Mouse (Mus musculus): ENCODE measurements around the gene Ssc5d. TPM values are rescaled to one million over a fixed set of nuclear protein-coding genes. Genes with fewer than 3 reads are reported as not detected.

Ssc5d gene
- polyA plus RNA-seq, 1 experiment from 2014 or later, result 1.4 TPM

- no peak for DNase-seq (ENCODE audit: low spot score)
- Histone ChIP-seq H3K4me1 (ENCODE audit: insufficient read depth, low read depth, low read length) (no peaks in the 10 kb centered on the region), H3K9me3 (ENCODE audit: low read length) (no peaks in the 10 kb centered on the region), H3K4me2 (replicated peaks; ENCODE audit: low read depth, low read length) (no peak overlapping the region), H3K27me3 (replicated peaks; ENCODE audit: insufficient read depth, low read length) (no peaks in the 10 kb centered on the region), H3K36me3 (ENCODE audit: insufficient read depth, low read length) (no peaks in the 10 kb centered on the region), H3K9ac (replicated peaks; ENCODE audit: low read depth) (no peak overlapping the region), H3K4me3 (ENCODE audit: low read depth, low read length) (no peak overlapping the region), H3K27ac (ENCODE audit: low read length) (no peak overlapping the region)
- no peak for TF ChIP-seq CTCF (IDR thresholded peaks at IDR 0.05)
- TF ChIP-seq EP300 (IDR thresholded peaks at IDR 0.05), result no peak
- no peak for ATAC-seq
- 80% methylated on average over 19 of the region's 19 CpGs for WGBS
These were observed 25.2 kb downstream of the Ssc5d start for GRCm38 (mm10) chr7:4950561-4951342.

- H3K27ac ChIP-seq (ENCODE audit: low read length), result no peak overlapping the region
- DNase-seq (ENCODE audit: low spot score) (peak; percentile 40), ATAC-seq (peak; percentile 58)
- whole genome bisulfite sequencing, result 12% methylated on average over 10 of the region's 10 CpGs
- H3K4me3 ChIP-seq (ENCODE audit: low read depth, low read length), result no peak overlapping the region
- H3K9me3 ChIP-seq (ENCODE audit: low read length), result no peaks in the 10 kb centered on the region
- H3K9ac ChIP-seq (replicated peaks; ENCODE audit: low read depth), result no peak overlapping the region
- no peaks in the 10 kb centered on the region for H3K4me1 ChIP-seq (ENCODE audit: insufficient read depth, low read depth, low read length)
- H3K36me3 ChIP-seq (ENCODE audit: insufficient read depth, low read length), result no peaks in the 10 kb centered on the region
- no peak overlapping the region for H3K4me2 ChIP-seq (replicated peaks; ENCODE audit: low read depth, low read length)
- TF ChIP-seq EP300 (IDR thresholded peaks at IDR 0.05) (no peak), CTCF (IDR thresholded peaks at IDR 0.05) (no peak)
- H3K27me3 ChIP-seq (replicated peaks; ENCODE audit: insufficient read depth, low read length), result no peaks in the 10 kb centered on the region
These were observed 28.3 kb downstream of the Ssc5d start for GRCm38 (mm10) chr7:4953815-4954445.

- Histone ChIP-seq H3K4me2 (replicated peaks; ENCODE audit: low read depth, low read length) (no peak overlapping the region), H3K9ac (replicated peaks; ENCODE audit: low read depth) (no peak overlapping the region), H3K4me1 (ENCODE audit: insufficient read depth, low read depth, low read length) (no peaks in the 10 kb centered on the region), H3K9me3 (ENCODE audit: low read length) (no peaks in the 10 kb centered on the region), H3K36me3 (ENCODE audit: insufficient read depth, low read length) (no peaks in the 10 kb centered on the region), H3K27me3 (replicated peaks; ENCODE audit: insufficient read depth, low read length) (no peaks in the 10 kb centered on the region), H3K27ac (ENCODE audit: low read length) (no peak overlapping the region), H3K4me3 (ENCODE audit: low read depth, low read length) (no peak overlapping the region)
- no peak for ATAC-seq
- 79% methylated on average over 10 of the region's 10 CpGs for WGBS
- no peak for TF ChIP-seq CTCF (IDR thresholded peaks at IDR 0.05)
- TF ChIP-seq EP300 (IDR thresholded peaks at IDR 0.05), result no peak
- no peak for DNase-seq (ENCODE audit: low spot score)
These were observed 31.8 kb downstream of the Ssc5d start for GRCm38 (mm10) chr7:4957361-4957760.

DNA sequence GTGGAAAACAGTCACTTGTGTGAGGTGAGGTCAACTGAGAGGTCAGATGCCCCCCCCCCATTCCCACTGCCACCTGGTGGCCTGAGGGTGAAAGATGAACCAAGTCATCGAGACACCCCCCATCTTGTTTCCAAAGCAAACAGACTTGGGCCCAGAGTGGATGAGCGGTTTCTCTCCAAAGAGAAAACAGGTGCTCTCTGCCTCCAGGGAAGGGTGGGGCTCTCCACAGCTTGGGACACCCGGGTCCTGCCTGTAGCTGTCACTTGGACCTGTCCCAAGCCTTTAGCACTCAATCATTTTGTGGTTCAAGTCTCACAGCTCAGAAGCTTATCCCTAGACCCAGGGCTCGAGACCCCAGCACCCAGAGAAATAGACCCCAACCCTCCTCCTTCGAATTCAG, 37.9 kb downstream of the Ssc5d start:
- Histone ChIP-seq H3K4me2 (replicated peaks; ENCODE audit: low read depth, low read length) (no peak overlapping the region), H3K9me3 (ENCODE audit: low read length) (no peaks in the 10 kb centered on the region), H3K27me3 (replicated peaks; ENCODE audit: insufficient read depth, low read length) (no peaks in the 10 kb centered on the region), H3K4me3 (ENCODE audit: low read depth, low read length) (no peak overlapping the region), H3K27ac (ENCODE audit: low read length) (no peak overlapping the region), H3K4me1 (ENCODE audit: insufficient read depth, low read depth, low read length) (no peaks in the 10 kb centered on the region), H3K9ac (replicated peaks; ENCODE audit: low read depth) (no peak overlapping the region), H3K36me3 (ENCODE audit: insufficient read depth, low read length) (no peaks in the 10 kb centered on the region)
- 60% methylated on average over 5 of the region's 5 CpGs for WGBS
- DNase-seq (ENCODE audit: low spot score), result no peak
- ATAC-seq, result no peak; the same call in 1 of the 2 replicates
- no peak; the same call in 1 of the 2 replicates for TF ChIP-seq CTCF (IDR thresholded peaks at IDR 0.05)
- TF ChIP-seq EP300 (IDR thresholded peaks at IDR 0.05), result no peak

GRCm38 (mm10) chr7:4964272-4964671, 38.7 kb downstream of the Ssc5d start, which contains the start of gene Sbk2:
Sbk2 (minus strand) TSS chr7:4964406.
- Histone ChIP-seq H3K4me2 (replicated peaks; ENCODE audit: low read depth, low read length) (no peak within 1 kb of the TSS), H3K4me1 (ENCODE audit: insufficient read depth, low read depth, low read length) (no peaks in the 10 kb centered on the region), H3K4me3 (ENCODE audit: low read depth, low read length) (no peak within 1 kb of the TSS), H3K27me3 (replicated peaks; ENCODE audit: insufficient read depth, low read length) (no peaks in the 10 kb centered on the region), H3K36me3 (ENCODE audit: insufficient read depth, low read length) (no peaks in the 10 kb centered on the region), H3K27ac (ENCODE audit: low read length) (no peak within 1 kb of the TSS), H3K9ac (replicated peaks; ENCODE audit: low read depth) (no peak within 1 kb of the TSS), H3K9me3 (ENCODE audit: low read length) (no peaks in the 10 kb centered on the region)
- ATAC-seq (peak; percentile 96), DNase-seq (ENCODE audit: low spot score) (peak; percentile 85)
- 3% methylated on average over 10 of the region's 10 CpGs for WGBS
- peak; percentile 85 for TF ChIP-seq CTCF (IDR thresholded peaks at IDR 0.05)
- no peak for TF ChIP-seq EP300 (IDR thresholded peaks at IDR 0.05)

DNA sequence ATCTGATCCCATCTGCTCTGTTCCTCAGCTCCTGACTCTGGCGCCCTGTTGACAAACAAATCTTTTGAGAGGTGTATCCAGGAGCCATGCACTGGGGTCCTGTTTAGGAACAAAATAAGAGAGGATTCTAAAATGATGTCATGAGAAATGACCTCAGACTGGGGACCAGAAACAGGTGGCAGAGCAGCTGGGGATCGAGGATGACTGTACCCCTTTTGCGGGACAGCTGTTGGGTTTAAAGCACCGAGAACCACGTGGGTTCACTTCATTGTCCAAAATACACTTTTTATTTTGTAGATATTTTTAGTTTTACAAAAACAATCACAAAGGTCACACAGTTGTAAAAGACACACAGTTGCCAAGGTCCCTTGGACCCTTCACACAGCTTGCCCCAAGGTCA, 39.4 kb downstream of the Ssc5d start:
- TF ChIP-seq CTCF (IDR thresholded peaks at IDR 0.05) (no peak), EP300 (IDR thresholded peaks at IDR 0.05) (no peak)
- no peak for DNase-seq (ENCODE audit: low spot score)
- Histone ChIP-seq H3K36me3 (ENCODE audit: insufficient read depth, low read length) (no peaks in the 10 kb centered on the region), H3K9ac (replicated peaks; ENCODE audit: low read depth) (no peak overlapping the region), H3K4me2 (replicated peaks; ENCODE audit: low read depth, low read length) (no peak overlapping the region), H3K9me3 (ENCODE audit: low read length) (no peaks in the 10 kb centered on the region), H3K4me1 (ENCODE audit: insufficient read depth, low read depth, low read length) (no peaks in the 10 kb centered on the region), H3K27ac (ENCODE audit: low read length) (no peak overlapping the region), H3K27me3 (replicated peaks; ENCODE audit: insufficient read depth, low read length) (no peaks in the 10 kb centered on the region), H3K4me3 (ENCODE audit: low read depth, low read length) (no peak overlapping the region)
- 76% methylated on average over 5 of the region's 5 CpGs for WGBS
- ATAC-seq, result no peak

All from lung, postnatal 0 days (tissue).